Comparison of ENCODE assay signal across 10 mouse cellular contexts in genomic region chrX:103712922-103713321, GRCm38 (mm10).
"Had no signal": no experiment of that assay in that cellular context is flagged by ENCODE, and none has a peak within 500 bp of the region (broad histone marks: within the 10 kb centered on the region; RNA-seq: fewer than 3 reads in every experiment).

No protein-coding gene starts in this region.

- DNase-seq: right cerebral cortex, postnatal 14 days; thymus, postnatal 14 days had no signal

- H3K36me3 ChIP-seq: kidney, embryonic 15.5 days; limb, embryonic 10.5 days; liver, embryonic 12.5 days; midbrain, embryonic 13.5 days had no signal

- H3K4me1 ChIP-seq: kidney, embryonic 15.5 days; liver, embryonic 12.5 days; midbrain, embryonic 13.5 days had no signal

- H3K9me3 ChIP-seq: kidney, embryonic 15.5 days; limb, embryonic 10.5 days; liver, embryonic 12.5 days; midbrain, embryonic 13.5 days had no signal

- ATAC-seq: hindbrain, embryonic 16.5 days; inflammation-experienced regulatory T-cells, adult 6 months; intestine, postnatal 0 days; liver, embryonic 12.5 days; midbrain, embryonic 13.5 days had no signal

- H3K4me2 ChIP-seq: kidney, embryonic 15.5 days; liver, embryonic 12.5 days; midbrain, embryonic 13.5 days had no signal

- H3K4me3 ChIP-seq: kidney, embryonic 15.5 days; left cerebral cortex, adult 2 months; limb, embryonic 10.5 days; liver, embryonic 12.5 days; midbrain, embryonic 13.5 days had no signal

- H3K27ac ChIP-seq: kidney, embryonic 15.5 days; left cerebral cortex, adult 2 months; limb, embryonic 10.5 days; liver, embryonic 12.5 days; midbrain, embryonic 13.5 days had no signal

- H3K9ac ChIP-seq: kidney, embryonic 15.5 days; liver, embryonic 12.5 days; midbrain, embryonic 13.5 days had no signal
